12 mouse cellular contexts compared by ENCODE assay signal in the genomic region with DNA sequence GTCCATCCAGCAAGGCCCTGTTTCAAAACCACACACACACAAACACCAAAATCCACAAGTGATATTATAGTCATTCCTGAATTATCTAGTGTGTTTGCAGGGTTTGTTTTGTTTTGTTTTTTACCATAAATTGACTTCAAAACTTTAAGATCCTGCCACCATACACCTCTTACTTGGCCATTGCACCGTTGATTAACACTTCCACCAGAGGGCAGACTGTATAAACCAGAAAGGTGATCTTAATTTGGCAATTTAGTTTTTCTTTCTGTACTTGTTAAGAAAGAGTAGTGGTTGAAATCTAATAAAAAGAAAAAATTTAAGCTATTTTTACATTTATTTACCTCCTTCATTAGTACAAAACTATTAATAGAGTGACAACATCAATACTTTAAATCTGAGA. TPM values are rescaled to one million over a fixed set of nuclear protein-coding genes. Genes with fewer than 3 reads are reported as not detected.
DNase-seq lines count a peak whose midpoint lies in the region; ATAC-seq and TF ChIP-seq lines count a peak whose summit lies in the region.
"Had no signal": no experiment of that assay in that cellular context is flagged by ENCODE, and none has a peak within 500 bp of the region (broad histone marks: within the 10 kb centered on the region; RNA-seq: fewer than 3 reads in every experiment).

No protein-coding gene starts in this region.

- DNase-seq in midbrain, postnatal 0 days (ENCODE audit: low spot score), result peak; percentile 15
- DNase-seq in NIH3T3 (ENCODE audit: low read depth), result peak; percentile 23
- DNase-seq in stomach, postnatal 0 days (ENCODE audit: low spot score), result no peak
- DNase-seq in layer of hippocampus, adult 8-10 months (ENCODE audit: low spot score in 2 of 2), result no peak
- DNase-seq: adrenal gland, adult 8-10 months; right cerebral cortex, postnatal 4 days had no signal

- H3K27me3 ChIP-seq in intestine, postnatal 0 days (replicated peaks; ENCODE audit: control insufficient read depth, insufficient read depth, low read length), result no peaks in the 10 kb centered on the region
- no peaks in the 10 kb centered on the region for H3K27me3 ChIP-seq in intestine, embryonic 16.5 days (replicated peaks; ENCODE audit: control insufficient read depth, insufficient read depth, low read length)
- no peaks in the 10 kb centered on the region for H3K27me3 ChIP-seq in midbrain, postnatal 0 days (ENCODE audit: insufficient read depth, low read length)
- no peaks in the 10 kb centered on the region for H3K27me3 ChIP-seq in midbrain, embryonic 13.5 days
- no peaks in the 10 kb centered on the region for H3K27me3 ChIP-seq in stomach, postnatal 0 days (ENCODE audit: control insufficient read depth, insufficient read depth, low read length)
- H3K27me3 ChIP-seq: limb, embryonic 15.5 days; stomach, embryonic 15.5 days had no signal

- no peak overlapping the region for H3K9ac ChIP-seq in intestine, postnatal 0 days (ENCODE audit: low read depth, low read length)
- H3K9ac ChIP-seq in intestine, embryonic 16.5 days (ENCODE audit: low read depth, low read length), result no peak overlapping the region
- no peak overlapping the region for H3K9ac ChIP-seq in midbrain, postnatal 0 days (replicated peaks; ENCODE audit: low read length, poor library complexity, severe bottlenecking)
- H3K9ac ChIP-seq in midbrain, embryonic 13.5 days (replicated peaks), result no peak overlapping the region
- no peak overlapping the region for H3K9ac ChIP-seq in stomach, postnatal 0 days (ENCODE audit: low read length)
- H3K9ac ChIP-seq: limb, embryonic 15.5 days; stomach, embryonic 15.5 days had no signal

- TF ChIP-seq CTCF in intestine, postnatal 0 days (IDR thresholded peaks at IDR 0.05; ENCODE audit: low read depth), result peak; percentile 48
- peak; percentile 53 for TF ChIP-seq CTCF in midbrain, postnatal 0 days (IDR thresholded peaks at IDR 0.05)
- TF ChIP-seq CTCF in stomach, postnatal 0 days (IDR thresholded peaks at IDR 0.05; ENCODE audit: low read depth), result peak; percentile 48; the same call in 1 of the 2 replicates

- 74% methylated on average over 1 of the region's 1 CpGs for WGBS in intestine, postnatal 0 days
- WGBS in intestine, embryonic 16.5 days, result 74% methylated on average over 1 of the region's 1 CpGs
- WGBS in midbrain, postnatal 0 days, result 83% methylated on average over 1 of the region's 1 CpGs
- WGBS in midbrain, embryonic 13.5 days, result 73% methylated on average over 1 of the region's 1 CpGs
- 68% methylated on average over 1 of the region's 1 CpGs for WGBS in stomach, postnatal 0 days

- H3K4me2 ChIP-seq in intestine, postnatal 0 days (replicated peaks; ENCODE audit: low read depth), result no peak overlapping the region
- H3K4me2 ChIP-seq in intestine, embryonic 16.5 days (ENCODE audit: low read depth, low read length), result no peak overlapping the region
- no peak overlapping the region for H3K4me2 ChIP-seq in midbrain, postnatal 0 days (ENCODE audit: low read depth, low read length, poor library complexity, severe bottlenecking)
- H3K4me2 ChIP-seq in midbrain, embryonic 13.5 days (replicated peaks), result no peak overlapping the region
- no peak overlapping the region for H3K4me2 ChIP-seq in stomach, postnatal 0 days (replicated peaks; ENCODE audit: low read depth)
- H3K4me2 ChIP-seq: limb, embryonic 15.5 days; stomach, embryonic 15.5 days had no signal

- no peak overlapping the region for H3K27ac ChIP-seq in intestine, postnatal 0 days (ENCODE audit: low read depth, low read length)
- no peak overlapping the region for H3K27ac ChIP-seq in intestine, embryonic 16.5 days (ENCODE audit: low read length)
- no peak overlapping the region for H3K27ac ChIP-seq in midbrain, postnatal 0 days (ENCODE audit: low read depth, low read length)
- no peak overlapping the region for H3K27ac ChIP-seq in midbrain, embryonic 13.5 days
- no peak overlapping the region for H3K27ac ChIP-seq in stomach, postnatal 0 days (replicated peaks)
- H3K27ac ChIP-seq: limb, embryonic 15.5 days; macrophage; stomach, embryonic 15.5 days had no signal

- no peaks in the 10 kb centered on the region for H3K9me3 ChIP-seq in intestine, postnatal 0 days (ENCODE audit: control insufficient read depth)
- no peaks in the 10 kb centered on the region for H3K9me3 ChIP-seq in intestine, embryonic 16.5 days (ENCODE audit: control insufficient read depth, low read length)
- H3K9me3 ChIP-seq in midbrain, postnatal 0 days (ENCODE audit: low read length), result no peaks in the 10 kb centered on the region
- H3K9me3 ChIP-seq in midbrain, embryonic 13.5 days, result no peaks in the 10 kb centered on the region
- no peaks in the 10 kb centered on the region for H3K9me3 ChIP-seq in stomach, postnatal 0 days (ENCODE audit: control insufficient read depth, low read length)
- H3K9me3 ChIP-seq: limb, embryonic 15.5 days; stomach, embryonic 15.5 days had no signal

- no peak for ATAC-seq in intestine, postnatal 0 days
- ATAC-seq in intestine, embryonic 16.5 days, result no peak
- no peak for ATAC-seq in midbrain, postnatal 0 days (ENCODE audit: low FRiP score)
- no peak for ATAC-seq in midbrain, embryonic 13.5 days
- no peak for ATAC-seq in stomach, postnatal 0 days (ENCODE audit: low FRiP score, low TSS enrichment)

- no peak overlapping the region for H3K4me3 ChIP-seq in intestine, postnatal 0 days (ENCODE audit: low read depth, low read length)
- no peak overlapping the region for H3K4me3 ChIP-seq in intestine, embryonic 16.5 days (ENCODE audit: low read length)
- H3K4me3 ChIP-seq in midbrain, postnatal 0 days (ENCODE audit: low read depth, low read length), result no peak overlapping the region
- no peak overlapping the region for H3K4me3 ChIP-seq in midbrain, embryonic 13.5 days (replicated peaks)
- no peak overlapping the region for H3K4me3 ChIP-seq in stomach, postnatal 0 days (ENCODE audit: low read depth, low read length)
- H3K4me3 ChIP-seq: limb, embryonic 15.5 days; stomach, embryonic 15.5 days had no signal

- TF ChIP-seq EP300 in stomach, postnatal 0 days (optimal IDR thresholded peaks at IDR 0.05), result no peak

- H3K36me3 ChIP-seq in intestine, postnatal 0 days (ENCODE audit: control insufficient read depth, insufficient read depth), result peaks cover 33% of the 10 kb centered on the region
- H3K36me3 ChIP-seq in intestine, embryonic 16.5 days (ENCODE audit: control insufficient read depth, insufficient read depth, low read length), result peaks cover 9% of the 10 kb centered on the region
- H3K36me3 ChIP-seq in midbrain, postnatal 0 days (ENCODE audit: insufficient read depth, low read length), result peaks cover 28% of the 10 kb centered on the region
- peaks cover 53% of the 10 kb centered on the region for H3K36me3 ChIP-seq in midbrain, embryonic 13.5 days
- H3K36me3 ChIP-seq in stomach, postnatal 0 days (ENCODE audit: control insufficient read depth, insufficient read depth, low read length), result peaks cover 10% of the 10 kb centered on the region

- H3K4me1 ChIP-seq in intestine, postnatal 0 days (replicated peaks; ENCODE audit: control insufficient read depth, insufficient read depth, low read length), result no peaks in the 10 kb centered on the region
- no peaks in the 10 kb centered on the region for H3K4me1 ChIP-seq in intestine, embryonic 16.5 days (ENCODE audit: control insufficient read depth, insufficient read depth, low read length)
- H3K4me1 ChIP-seq in midbrain, postnatal 0 days (ENCODE audit: insufficient read depth, low read length), result no peaks in the 10 kb centered on the region
- no peaks in the 10 kb centered on the region for H3K4me1 ChIP-seq in midbrain, embryonic 13.5 days (replicated peaks)
- H3K4me1 ChIP-seq in stomach, postnatal 0 days (replicated peaks; ENCODE audit: control insufficient read depth, insufficient read depth), result no peaks in the 10 kb centered on the region
- H3K4me1 ChIP-seq: limb, embryonic 15.5 days; stomach, embryonic 15.5 days had no signal

RNA-seq across cellular contexts. Expression of gene Cdk12, which starts 44.5 kb away (rescaled TPM):
- polyA plus RNA-seq in intestine, postnatal 0 days (2015; fragmentation: Nextera tagmentation; extraction: Ambion mirVana), result 4.9 and 6.4 TPM in 2 replicates
- 6.2 and 6.5 TPM in 2 replicates for polyA plus RNA-seq in intestine, embryonic 16.5 days (2015; fragmentation: Nextera tagmentation; extraction: Ambion mirVana)
- 25.8 and 35.2 TPM in 2 replicates for total RNA-seq in midbrain, postnatal 0 days (2014; rRNA removed)
- polyA plus RNA-seq in midbrain, postnatal 0 days (2015; fragmentation: Nextera tagmentation; extraction: Ambion mirVana), result 3.7 and 5.7 TPM in 2 replicates
- 12.2 and 12.9 TPM in 2 replicates for polyA plus RNA-seq in midbrain, embryonic 13.5 days (2015; fragmentation: Nextera tagmentation; extraction: Ambion mirVana)
- polyA plus RNA-seq in stomach, postnatal 0 days (2015; fragmentation: Nextera tagmentation; extraction: Ambion mirVana), result 3.8 and 4.1 TPM in 2 replicates
- 10 to 100 TPM; 38.8 to 43.5 (median 42.3) TPM for total RNA-seq in layer of hippocampus, adult 8-10 months (2022)

RNA-seq across cellular contexts. Expression of gene Med1, which starts 54.2 kb away (rescaled TPM):
- polyA plus RNA-seq in intestine, postnatal 0 days (2015; fragmentation: Nextera tagmentation; extraction: Ambion mirVana), result 25.2 and 25.3 TPM in 2 replicates
- 50.3 and 52.4 TPM in 2 replicates for polyA plus RNA-seq in intestine, embryonic 16.5 days (2015; fragmentation: Nextera tagmentation; extraction: Ambion mirVana)
- 36.2 and 40.6 TPM in 2 replicates for total RNA-seq in midbrain, postnatal 0 days (2014; rRNA removed)
- 46.0 and 49.9 TPM in 2 replicates for polyA plus RNA-seq in midbrain, postnatal 0 days (2015; fragmentation: Nextera tagmentation; extraction: Ambion mirVana)
- polyA plus RNA-seq in midbrain, embryonic 13.5 days (2015; fragmentation: Nextera tagmentation; extraction: Ambion mirVana), result 74.3 and 75.7 TPM in 2 replicates
- polyA plus RNA-seq in stomach, postnatal 0 days (2015; fragmentation: Nextera tagmentation; extraction: Ambion mirVana), result 25.5 and 26.8 TPM in 2 replicates
- 10 to 100 TPM; 42.9 to 57.7 (median 49.4) TPM for total RNA-seq in layer of hippocampus, adult 8-10 months (2022)

Comparison
In these comparisons a context has a peak if more than half of its experiments do, and no peak if none do; other contexts are left out.
1. DNase-seq: peak in midbrain, postnatal 0 days (single experiment) and NIH3T3 (single experiment); none in stomach, postnatal 0 days (single experiment) and layer of hippocampus, adult 8-10 months (0 of 2).
2. Peak in every context shown above with its lines, with median percentiles within 50 percentile points of each other: CTCF ChIP-seq.